Mouse (Mus musculus): ENCODE results near the gene Rere. TPM values are rescaled to one million over a fixed set of nuclear protein-coding genes. Genes with fewer than 3 reads are reported as not detected.
A peak's percentile ranks its signal among the peaks of the same experiment; 100 is the strongest.

The Rere gene
- polyA plus RNA-seq, 1 experiment from 2014 or later = 51.6 TPM

- H3K27me3 ChIP-seq (ENCODE audit: control insufficient read depth, insufficient read depth, low read length) = no peaks in the 10 kb centered on the region
- no peak overlapping the region for H3K4me3 ChIP-seq (ENCODE audit: low read depth, low read length)
- H3K9me3 ChIP-seq (ENCODE audit: control insufficient read depth, low read length) = no peaks in the 10 kb centered on the region
- DNase-seq (ENCODE audit: low spot score) (no peak), ATAC-seq (replicated peaks; ENCODE audit: low FRiP score) (no peak)
- no peak overlapping the region for H3K9ac ChIP-seq (ENCODE audit: low read length)
- no peaks in the 10 kb centered on the region; the same call in 1 of the 2 replicates for H3K36me3 ChIP-seq (ENCODE audit: control insufficient read depth, insufficient read depth, low read length)
- no peak overlapping the region for H3K4me2 ChIP-seq (ENCODE audit: low read depth, low read length, severe bottlenecking)
- H3K27ac ChIP-seq (ENCODE audit: low read depth, low read length) = no peak overlapping the region
- H3K4me1 ChIP-seq (replicated peaks; ENCODE audit: control insufficient read depth, insufficient read depth, low read length) = no peaks in the 10 kb centered on the region
- 93% methylated on average over 5 of the region's 5 CpGs for WGBS
Measured at GRCm38 (mm10) chr4:150435590-150435989, 154.1 kb downstream of the Rere start.

GRCm38 (mm10) chr4:150438621-150439020, 157.2 kb downstream of the Rere start:
- no peak for DNase-seq (ENCODE audit: low spot score)
- no peak for ATAC-seq (replicated peaks; ENCODE audit: low FRiP score)
- no peak overlapping the region for H3K4me2 ChIP-seq (ENCODE audit: low read depth, low read length, severe bottlenecking)
- no peak overlapping the region for H3K4me3 ChIP-seq (ENCODE audit: low read depth, low read length)
- H3K27ac ChIP-seq (ENCODE audit: low read depth, low read length) = no peak overlapping the region
- H3K27me3 ChIP-seq (ENCODE audit: control insufficient read depth, insufficient read depth, low read length) = no peaks in the 10 kb centered on the region
- no peaks in the 10 kb centered on the region for H3K9me3 ChIP-seq (ENCODE audit: control insufficient read depth, low read length)
- no peaks in the 10 kb centered on the region for H3K36me3 ChIP-seq (ENCODE audit: control insufficient read depth, insufficient read depth, low read length)
- H3K9ac ChIP-seq (ENCODE audit: low read length) = no peak overlapping the region
- H3K4me1 ChIP-seq (replicated peaks; ENCODE audit: control insufficient read depth, insufficient read depth, low read length) = 0 out of 2 replicates have a peak, but pooled peaks cover 4% of the 10 kb centered on the region
- 88% methylated on average over 6 of the region's 6 CpGs for WGBS

- ATAC-seq (replicated peaks; ENCODE audit: low FRiP score) (no peak), DNase-seq (ENCODE audit: low spot score) (no peak)
- Histone ChIP-seq H3K9ac (ENCODE audit: low read length) (no peak overlapping the region), H3K9me3 (ENCODE audit: control insufficient read depth, low read length) (no peaks in the 10 kb centered on the region), H3K36me3 (ENCODE audit: control insufficient read depth, insufficient read depth, low read length) (no peaks in the 10 kb centered on the region), H3K4me2 (ENCODE audit: low read depth, low read length, severe bottlenecking) (no peak overlapping the region), H3K27me3 (ENCODE audit: control insufficient read depth, insufficient read depth, low read length) (no peaks in the 10 kb centered on the region), H3K27ac (ENCODE audit: low read depth, low read length) (no peak overlapping the region), H3K4me1 (replicated peaks; ENCODE audit: control insufficient read depth, insufficient read depth, low read length) (peaks cover 21% of the 10 kb centered on the region; the same call in 1 of the 2 replicates), H3K4me3 (ENCODE audit: low read depth, low read length) (no peak overlapping the region)
- WGBS = 78% methylated on average over 10 of the region's 10 CpGs
Measured at GRCm38 (mm10) chr4:150441931-150442330, 160.5 kb downstream of the Rere start.

- DNase-seq (ENCODE audit: low spot score) (no peak), ATAC-seq (replicated peaks; ENCODE audit: low FRiP score) (no peak)
- no peak overlapping the region for H3K9ac ChIP-seq (ENCODE audit: low read length)
- H3K4me3 ChIP-seq (ENCODE audit: low read depth, low read length) = no peak overlapping the region
- H3K27me3 ChIP-seq (ENCODE audit: control insufficient read depth, insufficient read depth, low read length) = no peaks in the 10 kb centered on the region
- H3K4me1 ChIP-seq (replicated peaks; ENCODE audit: control insufficient read depth, insufficient read depth, low read length) = peaks cover 21% of the 10 kb centered on the region; the same call in 1 of the 2 replicates
- 85% methylated on average over 3 of the region's 3 CpGs for WGBS
- no peak overlapping the region for H3K4me2 ChIP-seq (ENCODE audit: low read depth, low read length, severe bottlenecking)
- no peaks in the 10 kb centered on the region for H3K36me3 ChIP-seq (ENCODE audit: control insufficient read depth, insufficient read depth, low read length)
- H3K9me3 ChIP-seq (ENCODE audit: control insufficient read depth, low read length) = no peaks in the 10 kb centered on the region
- H3K27ac ChIP-seq (ENCODE audit: low read depth, low read length) = no peak overlapping the region
Measured at GRCm38 (mm10) chr4:150444068-150444467, 162.6 kb downstream of the Rere start.

GRCm38 (mm10) chr4:150446617-150447016, 165.2 kb downstream of the Rere start:
- no peak overlapping the region for H3K4me2 ChIP-seq (ENCODE audit: low read depth, low read length, severe bottlenecking)
- H3K4me1 ChIP-seq (replicated peaks; ENCODE audit: control insufficient read depth, insufficient read depth, low read length) = peaks cover 18% of the 10 kb centered on the region; the same call in 1 of the 2 replicates
- WGBS = 72% methylated on average over 4 of the region's 4 CpGs
- H3K9me3 ChIP-seq (ENCODE audit: control insufficient read depth, low read length) = no peaks in the 10 kb centered on the region
- DNase-seq (ENCODE audit: low spot score) (no peak), ATAC-seq (replicated peaks; ENCODE audit: low FRiP score) (no peak)
- peak overlapping the region; percentile 41 for H3K27ac ChIP-seq (ENCODE audit: low read depth, low read length)
- no peaks in the 10 kb centered on the region for H3K36me3 ChIP-seq (ENCODE audit: control insufficient read depth, insufficient read depth, low read length)
- H3K9ac ChIP-seq (ENCODE audit: low read length) = no peak overlapping the region
- no peak overlapping the region for H3K4me3 ChIP-seq (ENCODE audit: low read depth, low read length)
- H3K27me3 ChIP-seq (ENCODE audit: control insufficient read depth, insufficient read depth, low read length) = no peaks in the 10 kb centered on the region

GRCm38 (mm10) chr4:150447517-150447916, 166.1 kb downstream of the Rere start:
- 85% methylated on average over 3 of the region's 3 CpGs for WGBS
- H3K27me3 ChIP-seq (ENCODE audit: control insufficient read depth, insufficient read depth, low read length) = no peaks in the 10 kb centered on the region
- no peak overlapping the region for H3K9ac ChIP-seq (ENCODE audit: low read length)
- H3K4me3 ChIP-seq (ENCODE audit: low read depth, low read length) = no peak overlapping the region
- ATAC-seq (replicated peaks; ENCODE audit: low FRiP score) (no peak), DNase-seq (ENCODE audit: low spot score) (no peak)
- H3K9me3 ChIP-seq (ENCODE audit: control insufficient read depth, low read length) = no peaks in the 10 kb centered on the region
- H3K4me2 ChIP-seq (ENCODE audit: low read depth, low read length, severe bottlenecking) = no peak overlapping the region
- peaks cover 17% of the 10 kb centered on the region; the same call in 1 of the 2 replicates for H3K4me1 ChIP-seq (replicated peaks; ENCODE audit: control insufficient read depth, insufficient read depth, low read length)
- no peak overlapping the region for H3K27ac ChIP-seq (ENCODE audit: low read depth, low read length)
- no peaks in the 10 kb centered on the region for H3K36me3 ChIP-seq (ENCODE audit: control insufficient read depth, insufficient read depth, low read length)

- 88% methylated on average over 1 of the region's 1 CpGs for WGBS
- H3K4me2 ChIP-seq (ENCODE audit: low read depth, low read length, severe bottlenecking) = no peak overlapping the region
- no peaks in the 10 kb centered on the region for H3K9me3 ChIP-seq (ENCODE audit: control insufficient read depth, low read length)
- H3K9ac ChIP-seq (ENCODE audit: low read length) = no peak overlapping the region
- H3K4me1 ChIP-seq (replicated peaks; ENCODE audit: control insufficient read depth, insufficient read depth, low read length) = peaks cover 17% of the 10 kb centered on the region; the same call in 1 of the 2 replicates
- no peaks in the 10 kb centered on the region for H3K27me3 ChIP-seq (ENCODE audit: control insufficient read depth, insufficient read depth, low read length)
- H3K27ac ChIP-seq (ENCODE audit: low read depth, low read length) = no peak overlapping the region
- H3K4me3 ChIP-seq (ENCODE audit: low read depth, low read length) = no peak overlapping the region
- H3K36me3 ChIP-seq (ENCODE audit: control insufficient read depth, insufficient read depth, low read length) = no peaks in the 10 kb centered on the region
- ATAC-seq (replicated peaks; ENCODE audit: low FRiP score) (no peak), DNase-seq (ENCODE audit: low spot score) (no peak)
Measured at GRCm38 (mm10) chr4:150448433-150448832, 167.0 kb downstream of the Rere start.

- ATAC-seq (replicated peaks; ENCODE audit: low FRiP score) (no peak), DNase-seq (ENCODE audit: low spot score) (no peak)
- H3K27ac ChIP-seq (ENCODE audit: low read depth, low read length) = no peak overlapping the region
- 84% methylated on average over 6 of the region's 6 CpGs for WGBS
- no peaks in the 10 kb centered on the region for H3K9me3 ChIP-seq (ENCODE audit: control insufficient read depth, low read length)
- H3K27me3 ChIP-seq (ENCODE audit: control insufficient read depth, insufficient read depth, low read length) = no peaks in the 10 kb centered on the region
- H3K36me3 ChIP-seq (ENCODE audit: control insufficient read depth, insufficient read depth, low read length) = no peaks in the 10 kb centered on the region
- H3K4me2 ChIP-seq (ENCODE audit: low read depth, low read length, severe bottlenecking) = no peak overlapping the region
- H3K9ac ChIP-seq (ENCODE audit: low read length) = no peak overlapping the region
- no peak overlapping the region for H3K4me3 ChIP-seq (ENCODE audit: low read depth, low read length)
- peaks cover 16% of the 10 kb centered on the region; the same call in 1 of the 2 replicates for H3K4me1 ChIP-seq (replicated peaks; ENCODE audit: control insufficient read depth, insufficient read depth, low read length)
Measured at GRCm38 (mm10) chr4:150450081-150450691, 168.7 kb downstream of the Rere start.
